Mouse (Mus musculus) lung, postnatal 36 days (tissue): Measurements from ENCODE around the gene Unc5a.

Experiments
- DNase-seq: peaks from one replicate; pipeline ENCODE4 v3.0.0; 2022; ENCODE audit warnings: mixed read lengths

Gene Unc5a

GRCm38 (mm10) chr13:54957281-54957680, 8.1 kb downstream of the Unc5a start:
- no peak for DNase-seq

GRCm38 (mm10) chr13:54959059-54959701, 10.0 kb downstream of the Unc5a start:
- no peak for DNase-seq

- DNase-seq = no peak
Observed at GRCm38 (mm10) chr13:54959842-54960241, 10.6 kb downstream of the Unc5a start.

- no peak for DNase-seq
Observed at GRCm38 (mm10) chr13:54960491-54960890, 11.3 kb downstream of the Unc5a start.

- no peak for DNase-seq
Observed at GRCm38 (mm10) chr13:54965256-54965655, 16.0 kb downstream of the Unc5a start.

- no peak for DNase-seq
Observed at GRCm38 (mm10) chr13:54967501-54967900, 18.3 kb downstream of the Unc5a start.

- DNase-seq = no peak
Observed at GRCm38 (mm10) chr13:54968636-54969035, 19.4 kb downstream of the Unc5a start.

- DNase-seq = no peak
Observed at GRCm38 (mm10) chr13:54969513-54969912, 20.3 kb downstream of the Unc5a start.

- peak; percentile 52 for DNase-seq
Observed at GRCm38 (mm10) chr13:54970521-54971247, 21.5 kb downstream of the Unc5a start.

- DNase-seq = no peak
Observed at GRCm38 (mm10) chr13:54975546-54975945, 26.3 kb downstream of the Unc5a start.

GRCm38 (mm10) chr13:54978804-54979203, 29.6 kb downstream of the Unc5a start:
- DNase-seq = no peak

- no peak for DNase-seq
Observed at GRCm38 (mm10) chr13:54980957-54981356, 31.7 kb downstream of the Unc5a start.

- peak; percentile 22 for DNase-seq
Observed at GRCm38 (mm10) chr13:54983001-54983400, 33.8 kb downstream of the Unc5a start.

- no peak for DNase-seq
Observed at GRCm38 (mm10) chr13:54983614-54984013, 34.4 kb downstream of the Unc5a start.

GRCm38 (mm10) chr13:54987405-54987804, 38.2 kb downstream of the Unc5a start:
- no peak for DNase-seq

GRCm38 (mm10) chr13:54988181-54988760, 39.1 kb downstream of the Unc5a start:
- DNase-seq = no peak

GRCm38 (mm10) chr13:54992215-54992614, 43.0 kb downstream of the Unc5a start:
- no peak for DNase-seq

- DNase-seq = no peak
Observed at GRCm38 (mm10) chr13:54994576-54994975, 45.4 kb downstream of the Unc5a start.

GRCm38 (mm10) chr13:54995161-54995560, 46.0 kb downstream of the Unc5a start:
- DNase-seq = no peak

- no peak for DNase-seq
Observed at GRCm38 (mm10) chr13:54997568-54997967, 48.4 kb downstream of the Unc5a start.

- DNase-seq = no peak
Observed at GRCm38 (mm10) chr13:55000433-55000832, 51.2 kb downstream of the Unc5a start.

GRCm38 (mm10) chr13:55002090-55002489, 52.9 kb downstream of the Unc5a start:
- DNase-seq = no peak

GRCm38 (mm10) chr13:55004646-55005045, 55.4 kb downstream of the Unc5a start:
- peak; percentile 63 for DNase-seq
